Mouse (Mus musculus): ENCODE results near the gene Fxyd2.

Gene Fxyd2

GRCm38 (mm10) chr9:45399434-45399833 lies at the start of gene Fxyd2:
TSS of gene Fxyd2 (plus strand) at chr9:45399669.
- DNase-seq (ENCODE audit: low spot score in 2 of 2), result no peak

GRCm38 (mm10) chr9:45349851-45350250 lies 49.6 kb upstream of the Fxyd2 start:
- no peak for DNase-seq (ENCODE audit: low spot score in 2 of 2)

- no peak for DNase-seq (ENCODE audit: low spot score in 2 of 2)
Observed at GRCm38 (mm10) chr9:45355192-45355591, 44.3 kb upstream of the Fxyd2 start.

GRCm38 (mm10) chr9:45358356-45358755 lies 41.1 kb upstream of the Fxyd2 start:
- no peak for DNase-seq (ENCODE audit: low spot score in 2 of 2)

- no peak for DNase-seq (ENCODE audit: low spot score in 2 of 2)
Observed at GRCm38 (mm10) chr9:45362051-45362461, 37.4 kb upstream of the Fxyd2 start.

GRCm38 (mm10) chr9:45363639-45364214 lies 35.7 kb upstream of the Fxyd2 start:
- DNase-seq (ENCODE audit: low spot score in 2 of 2), result no peak

GRCm38 (mm10) chr9:45367716-45368115 lies 31.8 kb upstream of the Fxyd2 start:
- no peak for DNase-seq (ENCODE audit: low spot score in 2 of 2)

- DNase-seq (ENCODE audit: low spot score in 2 of 2), result no peak
Observed at GRCm38 (mm10) chr9:45368341-45368901, 31.0 kb upstream of the Fxyd2 start.

- DNase-seq (ENCODE audit: low spot score in 2 of 2), result no peak
Observed at GRCm38 (mm10) chr9:45370117-45370561, 29.3 kb upstream of the Fxyd2 start, which contains the start of gene Fxyd6. TSS of gene Fxyd6 (plus strand) at chr9:45370185.

- DNase-seq (ENCODE audit: low spot score in 2 of 2), result no peak
Observed at GRCm38 (mm10) chr9:45370616-45371336, 28.7 kb upstream of the Fxyd2 start.

- no peak for DNase-seq (ENCODE audit: low spot score in 2 of 2)
Observed at GRCm38 (mm10) chr9:45371337-45371707, 28.1 kb upstream of the Fxyd2 start.

- DNase-seq (ENCODE audit: low spot score in 2 of 2), result no peak
Observed at GRCm38 (mm10) chr9:45373896-45374295, 25.6 kb upstream of the Fxyd2 start.

- DNase-seq (ENCODE audit: low spot score in 2 of 2), result no peak
Observed at GRCm38 (mm10) chr9:45374988-45375502, 24.4 kb upstream of the Fxyd2 start.

GRCm38 (mm10) chr9:45376427-45376826 lies 23.0 kb upstream of the Fxyd2 start:
- no peak for DNase-seq (ENCODE audit: low spot score in 2 of 2)

GRCm38 (mm10) chr9:45376883-45377282 lies 22.6 kb upstream of the Fxyd2 start:
- no peak for DNase-seq (ENCODE audit: low spot score in 2 of 2)

- no peak for DNase-seq (ENCODE audit: low spot score in 2 of 2)
Observed at GRCm38 (mm10) chr9:45380411-45381251, 18.8 kb upstream of the Fxyd2 start.

GRCm38 (mm10) chr9:45382336-45382735 lies 17.1 kb upstream of the Fxyd2 start:
- DNase-seq (ENCODE audit: low spot score in 2 of 2), result no peak

GRCm38 (mm10) chr9:45382834-45383233 lies 16.6 kb upstream of the Fxyd2 start:
- DNase-seq (ENCODE audit: low spot score in 2 of 2), result no peak

GRCm38 (mm10) chr9:45383883-45384282 lies 15.6 kb upstream of the Fxyd2 start:
- DNase-seq (ENCODE audit: low spot score in 2 of 2), result no peak

GRCm38 (mm10) chr9:45386698-45387097 lies 12.8 kb upstream of the Fxyd2 start:
- no peak for DNase-seq (ENCODE audit: low spot score in 2 of 2)

GRCm38 (mm10) chr9:45388385-45388994 lies 11.0 kb upstream of the Fxyd2 start:
- peak; percentile 77 to 93 for DNase-seq (ENCODE audit: low spot score in 2 of 2)

Data from spleen, postnatal 4 days (tissue).